Mouse (Mus musculus): ENCODE measurements around the gene Opcml.

DNA sequence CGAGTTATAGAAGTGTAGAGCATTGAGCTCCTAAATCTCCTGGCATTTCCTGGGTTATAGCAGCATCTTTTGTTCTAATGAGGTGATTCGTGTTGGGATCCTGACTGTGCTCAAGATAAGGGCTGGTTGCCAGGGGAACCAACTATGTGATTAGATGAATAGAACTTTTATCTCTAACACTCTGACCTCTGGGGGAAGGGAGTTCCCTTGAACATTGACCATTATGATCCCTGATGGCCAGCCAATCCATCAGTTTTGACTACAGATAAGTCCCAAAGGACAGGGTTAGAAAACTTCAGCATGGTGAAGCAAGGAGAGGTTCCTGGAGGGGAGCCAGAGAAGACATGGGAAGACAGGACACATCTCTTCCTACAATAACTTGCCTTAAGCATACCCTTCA, 23.6 kb downstream of the Opcml start:
- no peak for TF ChIP-seq POLR2A (IDR thresholded peaks at IDR 0.05; ENCODE audit: borderline replicate concordance, insufficient read depth, low read length)
- TF ChIP-seq CTCF (IDR thresholded peaks at IDR 0.05; ENCODE audit: borderline replicate concordance, insufficient read depth, low read depth, low read length): no peak

Data from cerebellum, adult 2 months (tissue).